Mouse (Mus musculus) liver, embryonic 11.5 days (tissue): Measurements from ENCODE around the gene Gm28539. TPM values are rescaled to one million over a fixed set of nuclear protein-coding genes. Genes with fewer than 3 reads are reported as not detected.

ENCODE experiments used
- ATAC-seq: fragments of 200-750 bp; cut with Nextera tagmentation; replicated peaks from 2 replicates; pipeline ENCODE4 v1.8.0; 2017; ENCODE audit warnings: moderate number of reproducible peaks, mild to moderate bottlenecking, moderate TSS enrichment, moderate library complexity; ENCODE audit not compliant: low FRiP score
- DNase-seq: peaks from one replicate; pipeline ENCODE4 v3.0.0-alpha.2; 2017; ENCODE audit warnings: low spot score
- H3K27ac ChIP-seq: fragments of 300-500 bp; sonication (generic); 2 replicates; pipeline ENCODE4 v1.5.1; 2014; ENCODE audit warnings: mild to moderate bottlenecking, low read depth, low read length, control low read depth
- H3K27me3 ChIP-seq: fragments of 300-500 bp; sonication (generic); replicated peaks from 2 replicates; pipeline ENCODE4 v1.6.1; 2014; ENCODE audit warnings: low read length, mixed read lengths; ENCODE audit not compliant: control insufficient read depth, insufficient read depth
- H3K36me3 ChIP-seq: fragments of 300-500 bp; sonication (generic); 2 replicates; pipeline ENCODE4 v1.6.1; 2014; ENCODE audit warnings: mild to moderate bottlenecking, low read length, moderate library complexity, mixed read lengths; ENCODE audit not compliant: control insufficient read depth, insufficient read depth
- H3K4me1 ChIP-seq: fragments of 300-500 bp; sonication (generic); replicated peaks from 2 replicates; pipeline ENCODE4 v1.6.1; 2014; ENCODE audit warnings: low read length, mixed read lengths; ENCODE audit not compliant: control insufficient read depth, insufficient read depth
- H3K4me2 ChIP-seq: fragments of 300-500 bp; sonication (generic); 2 replicates; pipeline ENCODE4 v1.6.1; 2014; ENCODE audit warnings: mild to moderate bottlenecking, control low read depth, moderate library complexity
- H3K4me3 ChIP-seq: fragments of 300-500 bp; sonication (generic); 2 replicates; pipeline ENCODE4 v1.5.1; 2014; ENCODE audit warnings: low read depth, low read length, control low read depth
- H3K9ac ChIP-seq: fragments of 300-500 bp; sonication (generic); 2 replicates; pipeline ENCODE4 v1.6.1; 2014; ENCODE audit warnings: low read depth, low read length, control low read depth
- H3K9me3 ChIP-seq: fragments of 300-500 bp; sonication (generic); 2 replicates; pipeline ENCODE4 v1.6.1; 2016; ENCODE audit warnings: low read length, inconsistent platforms, mixed read lengths; ENCODE audit not compliant: control insufficient read depth
- WGBS: fragments of 180-500 bp; shearing (Covaris S2); extraction: QIAGEN DNeasy Blood & Tissue Kit; methylation state at CpG from one replicate; pipeline ENCODE4 v1.1.7; 2014; 5-methylcytosine and 5-hydroxymethylcytosine counted together
- polyA plus RNA-seq: library from polyadenylated mRNA; unstranded; fragments of >200 nt; fragmentation: Nextera tagmentation; extraction: Ambion mirVana; gene quantifications from 2 replicates; pipeline ENCODE4 v1.2.1, GENCODE M21; 2014

Gm28539 gene
- polyA plus RNA-seq, 1 experiment from 2014 or later, result 0.11 TPM

- Histone ChIP-seq H3K9me3 (no peaks in the 10 kb centered on the region), H3K27ac (no peak overlapping the region), H3K36me3 (peaks cover 18% of the 10 kb centered on the region; the same call in 1 of the 2 replicates), H3K4me3 (no peak overlapping the region), H3K9ac (no peak overlapping the region), H3K4me1 (no peaks in the 10 kb centered on the region), H3K4me2 (no peak overlapping the region), H3K27me3 (no peaks in the 10 kb centered on the region)
- no peak for ATAC-seq
- no peak for DNase-seq
- 94% methylated on average over 4 of the region's 4 CpGs for WGBS
Observed at GRCm38 (mm10) chr16:18916064-18916463, 79.7 kb downstream of the Gm28539 start.

- Histone ChIP-seq H3K27me3 (no peaks in the 10 kb centered on the region), H3K4me2 (no peak overlapping the region), H3K36me3 (peaks cover 36% of the 10 kb centered on the region), H3K4me3 (no peak overlapping the region), H3K9ac (no peak overlapping the region), H3K9me3 (no peaks in the 10 kb centered on the region), H3K27ac (no peak overlapping the region), H3K4me1 (no peaks in the 10 kb centered on the region)
- WGBS, result 86% methylated on average over 2 of the region's 2 CpGs
- DNase-seq (no peak), ATAC-seq (no peak)
Observed at GRCm38 (mm10) chr16:18921771-18922170, 85.4 kb downstream of the Gm28539 start.

- H3K4me1 ChIP-seq, result no peaks in the 10 kb centered on the region
- no peak overlapping the region for H3K4me3 ChIP-seq
- H3K4me2 ChIP-seq, result no peak overlapping the region
- no peaks in the 10 kb centered on the region for H3K27me3 ChIP-seq
- WGBS, result 97% methylated on average over 1 of the region's 1 CpGs
- DNase-seq (no peak), ATAC-seq (no peak)
- H3K9me3 ChIP-seq, result no peaks in the 10 kb centered on the region
- peaks cover 30% of the 10 kb centered on the region for H3K36me3 ChIP-seq
- H3K27ac ChIP-seq, result no peak overlapping the region
- no peak overlapping the region for H3K9ac ChIP-seq
Observed at GRCm38 (mm10) chr16:18927963-18928362, 91.6 kb downstream of the Gm28539 start.

GRCm38 (mm10) chr16:18938321-18939082 is 102.1 kb downstream of the Gm28539 start:
- 88% methylated on average over 5 of the region's 5 CpGs for WGBS
- DNase-seq (no peak), ATAC-seq (no peak)
- H3K9me3 ChIP-seq, result no peaks in the 10 kb centered on the region
- H3K4me2 ChIP-seq, result no peak overlapping the region
- H3K4me3 ChIP-seq, result no peak overlapping the region
- H3K4me1 ChIP-seq, result no peaks in the 10 kb centered on the region
- H3K36me3 ChIP-seq, result peaks cover 18% of the 10 kb centered on the region
- no peak overlapping the region for H3K9ac ChIP-seq
- no peaks in the 10 kb centered on the region for H3K27me3 ChIP-seq
- no peak overlapping the region for H3K27ac ChIP-seq

- 89% methylated on average over 6 of the region's 6 CpGs for WGBS
- Histone ChIP-seq H3K36me3 (peaks cover 31% of the 10 kb centered on the region), H3K9ac (no peak overlapping the region), H3K4me2 (no peak overlapping the region), H3K4me1 (no peaks in the 10 kb centered on the region), H3K9me3 (no peaks in the 10 kb centered on the region), H3K27me3 (no peaks in the 10 kb centered on the region), H3K4me3 (no peak overlapping the region), H3K27ac (no peak overlapping the region)
- no peak for DNase-seq
- ATAC-seq, result no peak
Observed at GRCm38 (mm10) chr16:18943906-18944305, 107.5 kb downstream of the Gm28539 start.

- no peak for DNase-seq
- Histone ChIP-seq H3K9me3 (no peaks in the 10 kb centered on the region), H3K4me1 (no peaks in the 10 kb centered on the region), H3K4me3 (no peak overlapping the region), H3K27ac (no peak overlapping the region), H3K27me3 (no peaks in the 10 kb centered on the region), H3K4me2 (no peak overlapping the region), H3K9ac (no peak overlapping the region), H3K36me3 (peaks cover 54% of the 10 kb centered on the region)
- ATAC-seq, result no peak
- 95% methylated on average over 9 of the region's 9 CpGs for WGBS
Observed at GRCm38 (mm10) chr16:18948941-18949340, 112.6 kb downstream of the Gm28539 start.

GRCm38 (mm10) chr16:18950351-18950750 is 114.0 kb downstream of the Gm28539 start:
- Histone ChIP-seq H3K27ac (no peak overlapping the region), H3K4me1 (no peaks in the 10 kb centered on the region), H3K36me3 (peaks cover 67% of the 10 kb centered on the region), H3K9me3 (no peaks in the 10 kb centered on the region), H3K27me3 (no peaks in the 10 kb centered on the region), H3K4me2 (no peak overlapping the region), H3K4me3 (no peak overlapping the region), H3K9ac (no peak overlapping the region)
- ATAC-seq (no peak), DNase-seq (no peak)
- 87% methylated on average over 2 of the region's 2 CpGs for WGBS

GRCm38 (mm10) chr16:18952813-18953212 is 116.4 kb downstream of the Gm28539 start:
- Histone ChIP-seq H3K4me1 (no peaks in the 10 kb centered on the region), H3K9me3 (no peaks in the 10 kb centered on the region), H3K27me3 (no peaks in the 10 kb centered on the region), H3K9ac (no peak overlapping the region), H3K4me3 (no peak overlapping the region), H3K36me3 (peaks cover 71% of the 10 kb centered on the region), H3K27ac (no peak overlapping the region), H3K4me2 (no peak overlapping the region)
- DNase-seq, result no peak
- ATAC-seq, result no peak

GRCm38 (mm10) chr16:18955070-18955469 is 118.7 kb downstream of the Gm28539 start:
- Histone ChIP-seq H3K4me2 (no peak overlapping the region), H3K27me3 (no peaks in the 10 kb centered on the region), H3K27ac (no peak overlapping the region), H3K9me3 (no peaks in the 10 kb centered on the region), H3K9ac (no peak overlapping the region), H3K4me3 (no peak overlapping the region), H3K4me1 (no peaks in the 10 kb centered on the region), H3K36me3 (peaks cover 55% of the 10 kb centered on the region)
- 81% methylated on average over 3 of the region's 3 CpGs for WGBS
- no peak for ATAC-seq
- no peak for DNase-seq
